Mouse (Mus musculus): ENCODE measurements around the gene Taar3. TPM values are rescaled to one million over a fixed set of nuclear protein-coding genes. Genes with fewer than 3 reads are reported as not detected.

Taar3 gene
- polyA plus RNA-seq, 1 experiment from 2014 or later = not detected

GRCm38 (mm10) chr10:23986419-23986818 lies 37.1 kb downstream of the Taar3 start:
- Histone ChIP-seq H3K36me3 (ENCODE audit: insufficient read depth, low read length) (no peaks in the 10 kb centered on the region), H3K4me2 (ENCODE audit: low read length) (no peak overlapping the region), H3K4me1 (replicated peaks; ENCODE audit: insufficient read depth, low read length) (no peaks in the 10 kb centered on the region), H3K27me3 (ENCODE audit: insufficient read depth, low read length) (no peaks in the 10 kb centered on the region), H3K9me3 (replicated peaks; ENCODE audit: low read length) (no peaks in the 10 kb centered on the region), H3K4me3 (replicated peaks; ENCODE audit: low read depth, low read length) (no peak overlapping the region), H3K9ac (ENCODE audit: low read depth, low read length) (no peak overlapping the region), H3K27ac (no peak overlapping the region)
- ATAC-seq (replicated peaks; ENCODE audit: low FRiP score, low read depth) = no peak
- 79% methylated on average over 5 of the region's 5 CpGs for WGBS
- no peak for TF ChIP-seq CTCF (IDR thresholded peaks at IDR 0.05; ENCODE audit: low read depth)
- no peak for DNase-seq (ENCODE audit: low spot score)

DNA sequence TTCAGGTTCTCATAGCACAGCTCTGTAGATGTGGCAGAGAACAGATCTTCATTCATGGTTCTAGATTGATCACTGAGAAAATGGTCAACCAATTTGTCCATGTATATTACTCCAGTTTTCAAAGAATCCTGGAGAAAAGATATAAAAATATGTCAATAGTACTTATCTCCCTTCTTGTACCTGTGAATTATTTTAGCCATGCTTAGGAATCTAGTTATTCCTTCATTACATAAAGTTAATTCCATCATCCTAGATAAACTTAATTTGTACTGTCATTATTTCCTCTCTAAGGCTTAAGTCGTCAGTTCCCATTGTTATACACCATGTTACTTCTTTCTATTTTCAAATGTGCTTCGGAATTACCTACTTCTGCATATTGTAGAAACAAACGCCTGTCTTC lies 44.0 kb downstream of the Taar3 start, which contains the start of gene Taar7a:
Gene Taar7a (minus strand): TSS at position 101 of the 400 bp plus-strand sequence.
- no peaks in the 10 kb centered on the region for H3K9me3 ChIP-seq (replicated peaks; ENCODE audit: low read length)
- no peak within 1 kb of the TSS for H3K4me2 ChIP-seq (ENCODE audit: low read length)
- ATAC-seq (replicated peaks; ENCODE audit: low FRiP score, low read depth) (no peak), DNase-seq (ENCODE audit: low spot score) (no peak)
- H3K9ac ChIP-seq (ENCODE audit: low read depth, low read length) = no peak within 1 kb of the TSS
- H3K4me3 ChIP-seq (replicated peaks; ENCODE audit: low read depth, low read length) = no peak within 1 kb of the TSS
- no peaks in the 10 kb centered on the region for H3K36me3 ChIP-seq (ENCODE audit: insufficient read depth, low read length)
- no peak for TF ChIP-seq CTCF (IDR thresholded peaks at IDR 0.05; ENCODE audit: low read depth)
- no peaks in the 10 kb centered on the region for H3K27me3 ChIP-seq (ENCODE audit: insufficient read depth, low read length)
- 83% methylated on average over 3 of the region's 3 CpGs for WGBS
- H3K4me1 ChIP-seq (replicated peaks; ENCODE audit: insufficient read depth, low read length) = no peaks in the 10 kb centered on the region
- H3K27ac ChIP-seq = no peak within 1 kb of the TSS

DNA sequence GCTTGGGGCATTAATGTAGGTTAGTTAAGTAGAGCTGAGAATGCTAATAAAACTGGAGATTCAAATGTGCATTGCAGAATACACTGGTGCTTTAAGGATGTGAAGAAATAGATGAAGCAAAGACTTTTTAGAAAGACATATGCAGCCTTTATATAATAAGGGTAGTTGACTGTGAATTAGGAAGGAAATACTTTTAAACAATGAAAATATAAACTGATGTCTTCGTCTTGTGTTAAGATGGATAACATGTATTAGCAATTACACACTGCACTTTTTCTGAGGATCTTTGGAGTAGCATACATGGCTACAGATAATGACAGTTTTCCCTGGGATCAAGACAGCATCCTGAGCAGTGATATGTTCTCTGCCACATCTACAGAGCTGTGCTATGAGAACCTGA lies 50.3 kb downstream of the Taar3 start, which contains the start of gene Taar7b:
Gene Taar7b (plus strand): TSS at position 301 of the 400 bp plus-strand sequence.
- no peak for TF ChIP-seq CTCF (IDR thresholded peaks at IDR 0.05; ENCODE audit: low read depth)
- H3K27me3 ChIP-seq (ENCODE audit: insufficient read depth, low read length) = no peaks in the 10 kb centered on the region
- no peak within 1 kb of the TSS for H3K4me2 ChIP-seq (ENCODE audit: low read length)
- DNase-seq (ENCODE audit: low spot score) (no peak), ATAC-seq (replicated peaks; ENCODE audit: low FRiP score, low read depth) (no peak)
- no peaks in the 10 kb centered on the region for H3K36me3 ChIP-seq (ENCODE audit: insufficient read depth, low read length)
- no peaks in the 10 kb centered on the region for H3K9me3 ChIP-seq (replicated peaks; ENCODE audit: low read length)
- H3K9ac ChIP-seq (ENCODE audit: low read depth, low read length) = no peak within 1 kb of the TSS
- H3K4me3 ChIP-seq (replicated peaks; ENCODE audit: low read depth, low read length) = no peak within 1 kb of the TSS
- WGBS = 94% methylated on average over 1 of the region's 1 CpGs
- no peaks in the 10 kb centered on the region for H3K4me1 ChIP-seq (replicated peaks; ENCODE audit: insufficient read depth, low read length)
- H3K27ac ChIP-seq = no peak within 1 kb of the TSS

Other genes with a start within 250 kb of the Taar3 start
- 225 and 241 TPM in 2 replicates for gene Rps12, start 162.3 kb upstream of the Taar3 start, polyA plus RNA-seq (2015; fragmentation: Nextera tagmentation; extraction: Ambion mirVana)
- 16.0 and 20.2 TPM in 2 replicates for gene Slc18b1, start 152.6 kb upstream of the Taar3 start, polyA plus RNA-seq (2015; fragmentation: Nextera tagmentation; extraction: Ambion mirVana)
- 0.08 and 0.17 TPM in 2 replicates for gene Vnn3, start 98.1 kb upstream of the Taar3 start, polyA plus RNA-seq (2015; fragmentation: Nextera tagmentation; extraction: Ambion mirVana)
- gene Vnn1, start 54.9 kb upstream of the Taar3 start, polyA plus RNA-seq (2015; fragmentation: Nextera tagmentation; extraction: Ambion mirVana) = 21.1 and 22.4 TPM in 2 replicates
- gene Taar1, start 29.2 kb upstream of the Taar3 start, polyA plus RNA-seq (2015; fragmentation: Nextera tagmentation; extraction: Ambion mirVana) = not detected in 2 replicates
- gene Taar2, start 11.0 kb upstream of the Taar3 start, polyA plus RNA-seq (2015; fragmentation: Nextera tagmentation; extraction: Ambion mirVana) = 0.31 and 0.41 TPM in 2 replicates
- not detected in 2 replicates for gene Taar4, start 10.9 kb downstream of the Taar3 start, polyA plus RNA-seq (2015; fragmentation: Nextera tagmentation; extraction: Ambion mirVana)
- gene Taar5, start 21.1 kb downstream of the Taar3 start, polyA plus RNA-seq (2015; fragmentation: Nextera tagmentation; extraction: Ambion mirVana) = 0.23 and 0.30 TPM in 2 replicates
- not detected in 2 replicates for gene Taar6, start 36.1 kb downstream of the Taar3 start, polyA plus RNA-seq (2015; fragmentation: Nextera tagmentation; extraction: Ambion mirVana)
- gene Taar7a, start 43.9 kb downstream of the Taar3 start, polyA plus RNA-seq (2015; fragmentation: Nextera tagmentation; extraction: Ambion mirVana) = not detected in 2 replicates
- gene Taar7b, start 50.4 kb downstream of the Taar3 start, polyA plus RNA-seq (2015; fragmentation: Nextera tagmentation; extraction: Ambion mirVana) = not detected in 2 replicates
- gene Taar7d, start 77.7 kb downstream of the Taar3 start, polyA plus RNA-seq (2015; fragmentation: Nextera tagmentation; extraction: Ambion mirVana) = not detected in 2 replicates
- gene Taar7e, start 88.1 kb downstream of the Taar3 start, polyA plus RNA-seq (2015; fragmentation: Nextera tagmentation; extraction: Ambion mirVana) = not detected in 2 replicates
- not detected in 2 replicates for gene Taar7f, start 100.0 kb downstream of the Taar3 start, polyA plus RNA-seq (2015; fragmentation: Nextera tagmentation; extraction: Ambion mirVana)
- not detected in 2 replicates for gene Taar8a, start 126.9 kb downstream of the Taar3 start, polyA plus RNA-seq (2015; fragmentation: Nextera tagmentation; extraction: Ambion mirVana)
- gene Taar8b, start 142.7 kb downstream of the Taar3 start, polyA plus RNA-seq (2015; fragmentation: Nextera tagmentation; extraction: Ambion mirVana) = not detected in 2 replicates
- gene Taar8c, start 152.4 kb downstream of the Taar3 start, polyA plus RNA-seq (2015; fragmentation: Nextera tagmentation; extraction: Ambion mirVana) = not detected in 2 replicates
- gene Taar9, start 160.0 kb downstream of the Taar3 start, polyA plus RNA-seq (2015; fragmentation: Nextera tagmentation; extraction: Ambion mirVana) = not detected in 2 replicates
- 167 and 185 TPM in 2 replicates for gene Stx7, start 199.7 kb downstream of the Taar3 start, polyA plus RNA-seq (2015; fragmentation: Nextera tagmentation; extraction: Ambion mirVana)

Data from kidney, postnatal 0 days (tissue).